Mouse (Mus musculus) spleen, adult 2 months (tissue): ENCODE results near the gene Kcnk5.

Source experiments
- CTCF ChIP-seq: fragments of 200-500 bp; IDR thresholded peaks from 2 replicates; pipeline ENCODE4 v1.5.1; 2011; ENCODE audit warnings: mild to moderate bottlenecking, inconsistent platforms; ENCODE audit not compliant: insufficient read depth, insufficient read length, insufficient replicate concordance; ENCODE audit errors: extremely low read depth
- POLR2A ChIP-seq: fragments of 200-500 bp; IDR thresholded peaks from 2 replicates; pipeline ENCODE4 v1.6.1; 2011; ENCODE audit warnings: low read depth, low read length, inconsistent platforms

- TF ChIP-seq POLR2A (no peak), CTCF (no peak)
Observed at GRCm38 (mm10) chr14:20179080-20179479, 2.5 kb downstream of the Kcnk5 start.
